Mouse (Mus musculus): ENCODE results near the gene Sorcs2.

GRCm38 (mm10) chr5:36191876-36192275 lies 206.1 kb downstream of the Sorcs2 start:
- TF ChIP-seq CTCF (IDR thresholded peaks at IDR 0.05; ENCODE audit: insufficient read depth, low read length) (0 out of 2 replicates have a peak, but pooled peaks have one; percentile 29), POLR2A (IDR thresholded peaks at IDR 0.05; ENCODE audit: borderline replicate concordance, extremely low read depth, low read depth, low read length) (no peak)

Measured in lung, adult 2 months (tissue).